Mouse (Mus musculus) midbrain, postnatal 0 days (tissue): ENCODE results near the gene Mamdc2. TPM values are rescaled to one million over a fixed set of nuclear protein-coding genes. Genes with fewer than 3 reads are reported as not detected.
A peak's percentile ranks its signal among the peaks of the same experiment; 100 is the strongest.

Experiments used
- ATAC-seq: fragments of 200-750 bp; cut with Nextera tagmentation; 2 replicates; pipeline ENCODE4 v1.8.0; 2017; ENCODE audit warnings: moderate number of reproducible peaks, mild to moderate bottlenecking, moderate TSS enrichment, moderate library complexity; ENCODE audit not compliant: low FRiP score
- DNase-seq: peaks from one replicate; pipeline ENCODE4 v3.0.0-alpha.2; 2015; ENCODE audit warnings: low spot score
- H3K27ac ChIP-seq: fragments of 300-500 bp; sonication (generic); 2 replicates; pipeline ENCODE4 v1.5.1; 2014; ENCODE audit warnings: low read depth, mild to moderate bottlenecking, low read length, mixed read lengths
- H3K27me3 ChIP-seq: fragments of 300-500 bp; sonication (generic); 2 replicates; pipeline ENCODE4 v1.6.1; 2014; ENCODE audit warnings: low read length, control low read depth, mixed read lengths; ENCODE audit not compliant: insufficient read depth
- H3K36me3 ChIP-seq: fragments of 300-500 bp; sonication (generic); 2 replicates; pipeline ENCODE4 v1.6.1; 2014; ENCODE audit warnings: low read length, control low read depth, mixed read lengths; ENCODE audit not compliant: insufficient read depth
- H3K4me1 ChIP-seq: fragments of 300-500 bp; sonication (generic); 2 replicates; pipeline ENCODE4 v1.6.1; 2014; ENCODE audit warnings: mild to moderate bottlenecking, control low read depth, antibody characterized with exemption, low read length, mixed read lengths; ENCODE audit not compliant: insufficient read depth
- H3K4me2 ChIP-seq: fragments of 300-500 bp; sonication (generic); 2 replicates; pipeline ENCODE4 v1.6.1; 2014; ENCODE audit warnings: low read depth, mild to moderate bottlenecking, low read length, mixed read lengths; ENCODE audit not compliant: poor library complexity, severe bottlenecking
- H3K4me3 ChIP-seq: fragments of 300-500 bp; sonication (generic); 2 replicates; pipeline ENCODE4 v1.5.1; 2014; ENCODE audit warnings: low read depth, mild to moderate bottlenecking, low read length, moderate library complexity
- H3K9ac ChIP-seq: fragments of 300-500 bp; sonication (generic); replicated peaks from 2 replicates; pipeline ENCODE4 v1.6.1; 2014; ENCODE audit warnings: mild to moderate bottlenecking, low read length, moderate library complexity, mixed read lengths; ENCODE audit not compliant: poor library complexity, severe bottlenecking
- H3K9me3 ChIP-seq: fragments of 300-500 bp; sonication (generic); 2 replicates; pipeline ENCODE4 v1.6.1; 2016; ENCODE audit warnings: low read length, control low read depth
- CTCF ChIP-seq: IDR thresholded peaks from 2 replicates; pipeline ENCODE4 v1.5.1; 2016; ENCODE audit warnings: antibody characterized with exemption, mild to moderate bottlenecking
- WGBS: fragments of 180-500 bp; shearing (Covaris S2); extraction: QIAGEN DNeasy Blood & Tissue Kit; methylation state at CpG from one replicate; pipeline ENCODE4 v1.1.7; 2014; 5-methylcytosine and 5-hydroxymethylcytosine counted together
- polyA plus RNA-seq: library from polyadenylated mRNA; unstranded; fragments of >200 nt; fragmentation: Nextera tagmentation; extraction: Ambion mirVana; gene quantifications from 2 replicates; pipeline ENCODE4 v1.2.1, GENCODE M21; 2015
- total RNA-seq: library from RNA; depleted of rRNA; stranded (reverse); fragments of >200 nt; gene quantifications from 2 replicates; pipeline ENCODE4 v1.2.3, GENCODE M21; 2014

Mamdc2 gene
- total and polyA plus RNA-seq, 2 experiments from 2014 or later: 4.2 to 5.3 TPM

- 84% methylated on average over 7 of the region's 7 CpGs for WGBS
- no peak overlapping the region for H3K4me2 ChIP-seq
- TF ChIP-seq CTCF: no peak
Measured at GRCm38 (mm10) chr19:23306671-23307070, 141.6 kb downstream of the Mamdc2 start.

GRCm38 (mm10) chr19:23299987-23300386, 148.3 kb downstream of the Mamdc2 start:
- Histone ChIP-seq H3K9ac (no peak overlapping the region), H3K27me3 (no peaks in the 10 kb centered on the region), H3K4me2 (no peak overlapping the region), H3K9me3 (no peaks in the 10 kb centered on the region), H3K27ac (no peak overlapping the region), H3K4me1 (no peaks in the 10 kb centered on the region), H3K4me3 (no peak overlapping the region), H3K36me3 (no peaks in the 10 kb centered on the region)
- TF ChIP-seq CTCF: no peak
- DNase-seq (no peak), ATAC-seq (no peak)
- WGBS: 82% methylated on average over 3 of the region's 3 CpGs

More at GRCm38 (mm10) chr19:23306671-23307070, 141.6 kb downstream of the Mamdc2 start:
- no peaks in the 10 kb centered on the region for H3K36me3 ChIP-seq
- ATAC-seq (no peak), DNase-seq (no peak)
- no peaks in the 10 kb centered on the region for H3K4me1 ChIP-seq
- no peak overlapping the region for H3K27ac ChIP-seq
- no peaks in the 10 kb centered on the region for H3K9me3 ChIP-seq
- H3K27me3 ChIP-seq: no peaks in the 10 kb centered on the region
- no peak overlapping the region for H3K9ac ChIP-seq
- no peak overlapping the region for H3K4me3 ChIP-seq

GRCm38 (mm10) chr19:23298917-23299316, 149.3 kb downstream of the Mamdc2 start:
- ATAC-seq (no peak), DNase-seq (peak; percentile 31)
- Histone ChIP-seq H3K36me3 (no peaks in the 10 kb centered on the region), H3K27ac (no peak overlapping the region), H3K4me3 (no peak overlapping the region), H3K4me2 (no peak overlapping the region), H3K4me1 (no peaks in the 10 kb centered on the region), H3K9ac (no peak overlapping the region), H3K27me3 (no peaks in the 10 kb centered on the region), H3K9me3 (no peaks in the 10 kb centered on the region)
- TF ChIP-seq CTCF: peak; percentile 75
- 85% methylated on average over 1 of the region's 1 CpGs for WGBS

GRCm38 (mm10) chr19:23297191-23297590, 151.1 kb downstream of the Mamdc2 start:
- DNase-seq (no peak), ATAC-seq (no peak)
- Histone ChIP-seq H3K36me3 (no peaks in the 10 kb centered on the region), H3K27ac (no peak overlapping the region), H3K27me3 (no peaks in the 10 kb centered on the region), H3K4me2 (no peak overlapping the region), H3K4me3 (no peak overlapping the region), H3K9me3 (no peaks in the 10 kb centered on the region), H3K9ac (no peak overlapping the region), H3K4me1 (no peaks in the 10 kb centered on the region)
- TF ChIP-seq CTCF: no peak

- Histone ChIP-seq H3K9ac (no peak overlapping the region), H3K27ac (no peak overlapping the region), H3K4me2 (no peak overlapping the region), H3K4me1 (no peaks in the 10 kb centered on the region), H3K36me3 (no peaks in the 10 kb centered on the region), H3K9me3 (no peaks in the 10 kb centered on the region), H3K27me3 (no peaks in the 10 kb centered on the region), H3K4me3 (no peak overlapping the region)
- ATAC-seq (no peak), DNase-seq (no peak)
- no peak for TF ChIP-seq CTCF
- WGBS: 80% methylated on average over 1 of the region's 1 CpGs
Measured at GRCm38 (mm10) chr19:23289251-23289650, 159.0 kb downstream of the Mamdc2 start.

- Histone ChIP-seq H3K9ac (no peak overlapping the region), H3K4me1 (no peaks in the 10 kb centered on the region), H3K36me3 (no peaks in the 10 kb centered on the region), H3K27ac (no peak overlapping the region), H3K4me2 (no peak overlapping the region), H3K9me3 (no peaks in the 10 kb centered on the region), H3K27me3 (no peaks in the 10 kb centered on the region), H3K4me3 (no peak overlapping the region)
- 53% methylated on average over 8 of the region's 8 CpGs for WGBS
- ATAC-seq: no peak
- TF ChIP-seq CTCF: no peak
- DNase-seq: no peak
Measured at GRCm38 (mm10) chr19:23281911-23282660, 166.2 kb downstream of the Mamdc2 start.
